Mouse (Mus musculus) liver (tissue): ENCODE data around the gene Pdia5.
A peak's percentile ranks its signal among the peaks of the same experiment; 100 is the strongest.

Experiments
- DNase-seq: peaks from one replicate; pipeline ENCODE4 v3.0.0-alpha.2; 2020; ENCODE audit warnings: mixed read lengths

The Pdia5 gene

DNA sequence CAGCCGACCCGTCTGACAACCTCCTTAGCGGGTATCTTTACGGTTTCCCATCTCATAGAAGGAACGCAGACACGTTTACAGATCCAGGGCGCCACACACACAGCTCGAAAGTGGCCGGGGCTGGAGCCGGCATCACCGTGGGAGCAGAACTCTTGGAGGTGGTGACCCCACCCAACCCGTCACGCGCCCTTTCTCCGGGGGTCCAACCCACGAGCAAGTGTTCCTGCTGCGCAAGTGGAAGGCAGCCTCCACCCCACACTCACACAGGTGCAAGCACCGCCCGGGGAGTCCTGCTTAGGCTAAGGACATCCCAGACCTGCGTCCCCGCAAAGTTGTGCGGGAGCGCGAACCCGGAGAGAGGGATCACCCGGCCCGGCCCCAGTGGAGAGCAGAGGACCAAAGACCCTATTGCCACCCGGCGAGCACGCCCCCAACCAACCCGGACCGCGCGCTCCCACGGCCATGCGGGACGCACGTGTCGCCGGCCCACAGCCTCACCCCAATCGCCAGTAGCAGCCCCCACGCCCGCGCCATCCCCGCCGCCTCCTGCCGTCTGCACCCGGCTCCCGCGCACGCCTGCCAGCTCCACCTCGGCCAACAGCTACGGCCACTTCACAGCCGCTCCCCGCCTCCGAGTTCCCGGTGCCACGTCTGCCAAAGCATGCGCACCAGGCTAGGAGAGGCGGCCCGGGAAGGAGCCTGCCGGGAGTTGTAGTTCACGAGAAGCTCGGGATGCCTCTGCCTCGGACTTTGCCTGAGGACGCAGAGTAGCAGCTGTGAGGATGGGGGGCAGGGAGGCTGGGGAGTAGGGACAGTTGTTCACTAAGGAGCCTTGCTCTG is at the start of gene Pdia5:
TSS of gene Pdia5 (minus strand) at position 643 of the 840 bp plus-strand sequence.
- DNase-seq = peak; percentile 82

DNA sequence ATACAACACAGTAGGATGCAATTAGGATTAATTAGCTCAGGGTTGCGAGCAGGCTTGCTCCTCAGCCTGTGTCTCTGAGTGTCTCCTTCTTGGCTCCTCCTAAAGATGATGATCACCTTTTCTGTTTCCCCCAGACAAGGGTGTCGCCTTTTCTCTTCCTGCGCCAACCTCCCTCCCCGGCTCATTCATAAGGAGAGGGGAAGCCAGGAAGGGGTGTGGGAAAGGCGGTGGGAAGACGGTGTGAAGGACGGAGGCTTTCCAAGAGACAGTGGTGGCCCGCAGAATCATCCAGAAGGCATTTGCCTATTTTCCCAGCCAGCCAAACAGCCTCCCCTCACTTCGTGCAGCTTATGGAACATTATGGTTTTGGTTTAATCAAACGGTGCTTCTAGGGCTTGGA is 48.4 kb upstream of the Pdia5 start:
- DNase-seq = no peak

- no peak for DNase-seq
Observed at GRCm38 (mm10) chr16:35537651-35538050, 47.0 kb upstream of the Pdia5 start.

DNA sequence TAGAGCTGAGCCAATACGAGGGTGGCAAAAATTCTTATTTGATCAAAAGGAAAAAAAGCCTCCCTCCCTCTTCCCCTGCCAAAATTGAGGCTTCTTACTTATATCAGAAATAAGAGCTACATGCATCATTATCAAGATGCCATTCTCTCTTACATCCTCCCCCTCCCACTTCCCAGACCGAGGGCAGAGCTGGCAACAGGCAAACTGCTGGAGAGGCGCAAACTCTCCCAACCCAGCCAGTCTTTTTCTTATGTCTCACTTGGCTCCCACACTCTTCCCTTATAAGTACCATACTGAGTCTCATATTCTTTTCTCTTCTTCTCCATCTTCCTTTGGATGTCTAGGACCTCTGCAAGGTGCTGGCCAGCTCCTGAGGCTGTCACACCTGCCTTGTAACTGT is 44.0 kb upstream of the Pdia5 start:
- no peak for DNase-seq

DNA sequence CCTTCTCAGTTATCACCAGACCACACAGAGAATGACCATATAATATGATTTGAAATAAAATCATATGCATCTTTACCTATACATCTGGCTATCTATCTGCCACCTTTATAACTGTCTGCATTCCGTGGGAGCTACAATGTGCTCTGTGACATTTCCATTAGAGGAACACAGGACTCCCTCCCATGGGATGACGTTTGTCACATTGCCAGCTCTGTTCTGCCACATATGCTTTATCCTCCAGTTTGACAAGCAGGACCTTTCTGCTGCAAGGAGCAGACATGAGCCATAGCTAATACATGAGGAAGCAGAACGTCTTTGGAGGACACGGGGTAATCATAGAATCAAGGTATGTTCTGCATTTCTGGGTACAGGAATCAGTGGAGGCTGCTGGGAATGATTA is 33.5 kb upstream of the Pdia5 start:
- DNase-seq = no peak

DNA sequence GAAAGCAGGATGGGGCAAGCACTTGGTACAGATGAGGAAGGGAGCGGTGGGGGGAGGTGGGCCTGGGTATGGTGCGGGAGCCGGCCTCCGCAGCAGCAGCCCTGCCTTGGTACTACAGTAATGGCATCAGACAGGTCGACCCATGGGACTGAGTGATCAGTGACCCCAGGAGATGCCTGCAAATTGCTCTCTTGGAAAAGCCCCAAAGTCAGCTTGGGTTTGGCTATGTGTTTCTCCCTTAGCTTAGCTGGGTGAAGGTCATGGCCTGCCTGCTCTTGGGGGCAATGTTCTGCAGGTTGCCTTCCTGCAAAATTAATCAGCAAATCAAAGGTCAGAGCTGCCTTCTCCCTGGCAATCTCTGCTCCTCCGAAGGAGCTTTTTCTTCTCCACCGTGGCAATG is 28.6 kb upstream of the Pdia5 start:
- no peak for DNase-seq

DNA sequence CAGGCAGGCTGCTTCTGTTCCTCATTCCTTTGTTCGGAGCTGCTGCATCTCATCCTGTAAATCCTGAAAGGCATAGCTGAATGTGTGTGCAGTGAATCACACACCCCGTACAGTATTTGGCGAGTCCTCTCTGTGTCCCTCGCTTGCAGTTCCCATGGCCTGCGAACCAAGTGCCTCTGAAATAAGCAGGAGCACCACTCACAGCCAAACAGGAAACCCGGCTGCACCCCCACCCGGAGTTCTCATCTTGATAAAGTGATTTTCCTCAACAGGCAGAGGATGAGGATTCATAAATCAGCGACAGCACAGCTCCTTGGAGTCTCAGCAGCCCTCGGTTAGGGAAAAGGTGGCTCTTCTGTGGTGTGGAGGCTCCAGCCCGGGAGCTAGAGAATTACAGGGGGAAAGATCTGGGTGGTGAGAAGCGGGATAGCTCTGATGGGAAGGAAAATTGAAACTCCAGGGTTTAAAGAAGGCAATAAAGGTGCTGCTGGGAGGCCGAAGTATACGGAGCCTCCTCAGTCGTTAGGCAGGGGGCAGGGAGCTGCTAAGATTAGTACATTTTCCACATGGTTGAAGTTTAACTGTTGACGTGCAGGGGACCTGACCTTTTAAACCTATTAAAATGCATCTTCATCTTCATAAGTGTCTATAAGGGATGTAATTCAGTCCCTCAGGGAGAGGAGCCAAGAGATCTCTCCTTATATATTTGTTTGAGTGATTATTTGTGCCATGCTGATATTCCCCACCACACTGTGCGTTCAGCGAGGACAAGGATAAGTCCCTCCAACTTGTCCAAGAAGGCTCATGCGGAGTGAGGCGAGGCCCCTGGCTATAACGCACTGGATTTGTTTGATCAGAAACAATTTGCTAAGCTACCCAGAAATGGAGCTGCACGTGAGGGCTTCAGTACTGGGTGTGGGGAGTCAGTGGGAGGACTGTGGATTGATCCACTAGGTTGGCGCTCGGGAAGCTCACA is 27.6 kb upstream of the Pdia5 start:
- peak; percentile 7 for DNase-seq

DNA sequence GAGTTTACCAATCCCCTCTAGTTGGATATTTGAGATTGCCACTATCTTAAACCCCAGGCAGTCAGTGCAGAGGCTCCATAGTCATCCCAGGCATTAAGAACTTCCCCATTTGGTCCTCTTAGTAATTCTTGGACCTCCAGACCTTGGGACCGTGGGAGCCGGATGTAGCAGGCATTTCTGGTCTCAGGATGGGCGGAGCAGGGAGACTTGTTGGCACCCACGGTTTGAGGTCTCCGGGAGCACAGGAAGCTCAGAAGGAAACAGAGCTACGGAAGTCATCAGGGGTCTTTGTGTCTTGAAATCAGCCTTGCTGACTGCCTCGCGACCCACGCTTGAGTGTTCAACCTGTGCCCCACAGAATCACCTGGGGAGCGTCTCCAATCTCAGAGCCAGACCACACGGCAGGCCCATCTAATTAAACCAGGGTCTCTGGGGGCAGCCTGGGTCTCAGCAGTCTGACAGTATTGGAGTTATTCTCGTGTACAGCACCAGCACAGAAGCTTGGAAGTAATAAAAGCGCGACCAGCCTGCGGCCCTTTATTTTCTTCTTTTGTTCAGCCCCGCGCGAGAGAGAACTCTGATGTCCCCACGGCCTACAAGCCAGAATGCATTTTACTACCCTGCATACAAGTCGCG is 25.4 kb upstream of the Pdia5 start:
- peak; percentile 8 for DNase-seq

- no peak for DNase-seq
Observed at GRCm38 (mm10) chr16:35509331-35510070, 18.8 kb upstream of the Pdia5 start.

- DNase-seq = no peak
Observed at GRCm38 (mm10) chr16:35508581-35508980, 17.9 kb upstream of the Pdia5 start.

DNA sequence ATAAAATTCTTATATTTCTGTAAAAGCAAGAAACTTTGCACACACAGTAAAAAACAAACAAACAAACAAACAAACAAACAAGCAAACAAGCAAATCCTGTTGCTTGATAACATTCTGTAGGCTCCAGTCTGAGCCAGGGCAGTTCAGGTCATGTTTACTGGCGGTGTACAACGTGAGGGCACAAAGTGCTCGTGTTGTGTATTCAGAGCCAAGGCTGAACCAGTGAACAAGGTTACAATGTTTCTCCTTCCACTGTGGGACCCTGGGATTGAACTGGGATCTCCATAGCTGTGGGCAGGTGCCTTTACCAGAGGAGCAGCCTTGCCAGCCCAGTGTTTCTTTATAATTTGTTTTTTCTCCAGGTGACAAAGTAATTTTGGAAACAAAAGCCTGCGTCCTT is 15.1 kb upstream of the Pdia5 start:
- no peak for DNase-seq

DNA sequence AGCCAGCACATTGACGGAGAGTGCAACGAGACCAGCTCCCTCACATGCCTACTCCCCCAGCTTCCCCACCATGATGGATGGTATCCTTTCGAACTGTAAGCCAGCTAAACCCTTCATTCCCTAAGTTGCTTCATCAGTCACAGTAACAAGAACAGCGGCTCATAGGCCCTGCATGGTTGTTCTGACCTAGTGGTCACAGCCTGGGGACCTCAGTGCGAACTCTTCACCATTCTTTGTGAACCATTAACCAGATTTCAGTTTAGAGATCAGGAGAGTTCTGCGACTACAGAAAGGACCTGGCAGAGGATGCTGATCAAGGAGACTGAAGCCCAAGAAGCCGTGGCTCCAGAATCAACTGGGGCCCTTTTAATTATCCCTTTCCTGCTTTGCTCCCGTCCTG is 13.6 kb upstream of the Pdia5 start:
- DNase-seq = no peak

GRCm38 (mm10) chr16:35502456-35502855 is 11.8 kb upstream of the Pdia5 start:
- no peak for DNase-seq

DNA sequence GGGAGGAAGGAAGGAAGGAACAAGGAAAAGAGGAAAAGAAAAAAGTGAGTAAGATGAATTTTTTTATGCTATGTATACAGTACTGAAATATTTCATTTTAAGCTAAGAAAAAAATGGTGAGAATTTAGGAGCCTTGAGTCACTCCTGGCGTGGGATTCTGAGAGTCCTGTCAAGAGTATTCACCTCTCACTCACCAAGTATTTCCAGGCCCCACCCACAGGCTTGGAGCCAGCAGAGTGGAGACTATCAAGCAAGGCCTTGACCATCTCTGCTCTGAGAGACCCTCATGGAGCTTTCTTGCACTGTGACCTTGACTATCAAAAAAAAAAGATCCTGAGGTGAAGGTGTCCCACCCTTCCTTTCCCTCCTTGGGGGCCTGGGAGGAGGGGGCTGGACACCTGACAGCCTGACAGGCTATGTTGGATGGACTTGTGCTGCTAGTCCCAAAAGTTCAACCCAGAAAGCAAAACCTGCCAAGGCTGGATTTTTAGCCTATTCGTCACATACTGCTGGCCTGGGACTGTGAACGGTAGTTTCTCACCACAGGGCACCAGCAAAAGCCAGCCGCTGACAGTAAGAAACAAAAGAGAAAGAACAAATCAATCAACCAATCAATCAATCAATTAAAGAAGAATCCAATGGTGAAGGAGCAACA is 10.6 kb upstream of the Pdia5 start:
- no peak for DNase-seq

DNA sequence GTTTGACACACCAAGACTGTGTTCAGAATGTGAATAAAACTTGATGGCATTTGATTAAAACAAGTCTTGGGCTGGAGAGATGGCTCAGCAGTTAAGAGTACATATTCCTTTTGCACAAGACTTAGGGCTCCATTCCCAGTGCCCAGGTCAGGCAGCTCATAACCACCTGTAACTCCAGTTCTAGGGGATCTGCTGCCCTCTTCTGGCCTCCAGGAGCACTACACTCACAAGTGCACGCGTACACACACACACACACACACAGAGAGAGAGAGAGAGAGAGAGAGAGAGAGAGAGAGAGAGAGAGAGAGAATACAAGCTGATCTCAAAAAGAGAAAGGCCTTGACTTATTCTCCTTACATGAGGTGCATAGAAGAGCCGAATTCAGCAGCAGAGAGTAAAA is 9.7 kb upstream of the Pdia5 start:
- DNase-seq = no peak

- no peak for DNase-seq
Observed at GRCm38 (mm10) chr16:35489793-35490192, 880 bp downstream of the Pdia5 start.

GRCm38 (mm10) chr16:35489066-35489718 is 1.5 kb downstream of the Pdia5 start:
- DNase-seq = no peak

- no peak for DNase-seq
Observed at GRCm38 (mm10) chr16:35487776-35488175, 2.9 kb downstream of the Pdia5 start.

DNA sequence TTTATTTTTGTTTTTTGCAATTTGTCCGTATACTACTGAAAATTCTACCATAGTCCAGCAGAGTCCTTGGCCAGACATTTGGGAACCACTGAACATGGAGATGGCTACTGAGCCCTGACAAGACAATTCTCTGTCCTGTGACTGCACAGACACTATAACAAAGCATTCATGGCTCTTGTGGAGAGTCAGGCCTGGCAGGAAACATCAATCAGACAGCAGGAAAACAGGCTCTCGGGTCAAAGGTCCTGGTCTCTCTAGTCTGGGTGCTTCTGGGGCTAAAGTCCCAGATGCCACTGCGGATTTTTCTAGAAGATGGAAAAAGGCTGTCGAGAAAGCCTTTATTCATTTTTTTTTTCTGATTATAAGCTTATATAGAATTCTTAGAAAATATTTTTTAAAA is 3.6 kb downstream of the Pdia5 start:
- DNase-seq = no peak

DNA sequence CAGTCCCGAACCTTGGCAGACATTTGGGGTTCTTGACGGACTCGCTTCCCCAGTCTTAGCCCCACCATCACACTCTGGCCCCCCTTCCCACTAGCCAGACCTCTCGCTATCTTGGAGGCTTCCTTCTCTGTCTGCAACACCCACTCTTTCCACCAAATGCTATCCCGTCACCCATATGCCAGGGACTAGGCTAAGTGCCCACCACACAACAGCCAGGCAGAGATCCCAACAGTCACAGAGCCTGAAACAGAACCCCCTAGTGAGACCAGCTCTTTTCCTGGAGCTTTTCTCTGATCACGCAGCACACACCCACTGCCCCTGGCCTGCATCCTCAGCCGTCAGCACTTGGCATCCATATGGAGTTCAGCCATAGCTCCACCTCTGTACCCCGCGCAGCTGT is 5.0 kb downstream of the Pdia5 start:
- no peak for DNase-seq

DNA sequence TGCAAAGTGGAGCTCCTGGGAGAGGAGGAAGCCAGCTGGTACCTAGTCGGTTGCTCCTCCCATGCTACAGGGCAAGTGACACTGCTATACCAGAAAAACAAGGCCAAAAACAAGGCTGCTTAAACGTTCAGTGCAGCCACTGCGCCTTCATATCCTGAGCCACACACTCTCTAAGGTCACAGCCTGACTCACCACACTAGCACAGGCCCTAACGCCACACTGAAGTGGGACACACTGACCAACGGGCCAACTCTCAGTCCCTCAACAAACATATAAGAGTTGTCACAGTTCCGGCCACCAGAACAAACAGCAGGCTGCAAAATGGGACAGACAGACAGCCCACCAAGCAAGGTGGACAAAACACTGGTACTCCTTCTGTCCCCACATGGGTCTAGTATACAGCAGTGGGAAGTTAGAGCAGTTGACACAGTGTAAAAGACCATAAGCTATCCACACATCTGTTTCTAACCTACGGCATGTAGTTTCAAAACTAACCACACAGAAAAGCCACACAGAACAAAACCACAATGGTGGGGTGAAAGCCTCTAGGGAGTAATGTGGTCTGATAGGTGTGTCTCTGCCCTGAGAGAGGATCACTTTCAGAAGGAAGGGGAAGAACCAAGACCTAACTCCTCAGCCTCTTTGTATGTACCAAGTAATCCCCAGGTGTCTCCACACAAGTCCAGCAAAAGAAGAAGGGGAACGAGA is 6.0 kb downstream of the Pdia5 start:
- no peak for DNase-seq
